Mouse (Mus musculus) induced T-regulatory cell, adult 2 months (primary cell): ENCODE measurements at regions not wholly inside any gene's neighbourhood (a gene's known extent, or its start where the extent isn't known, plus 50 kb on each side); places are given as distances from the start of the nearest gene placed in this dataset.
"Not testable (repeated sequence)": the region's sequence is repeated elsewhere in the genome, so short reads cannot be mapped to it uniquely, and the experiment has no call there.

ENCODE experiments used
- DNase-seq: peaks from one replicate; pipeline ENCODE4 v3.0.0-alpha.2; 2012; ENCODE audit warnings: low read depth

DNA sequence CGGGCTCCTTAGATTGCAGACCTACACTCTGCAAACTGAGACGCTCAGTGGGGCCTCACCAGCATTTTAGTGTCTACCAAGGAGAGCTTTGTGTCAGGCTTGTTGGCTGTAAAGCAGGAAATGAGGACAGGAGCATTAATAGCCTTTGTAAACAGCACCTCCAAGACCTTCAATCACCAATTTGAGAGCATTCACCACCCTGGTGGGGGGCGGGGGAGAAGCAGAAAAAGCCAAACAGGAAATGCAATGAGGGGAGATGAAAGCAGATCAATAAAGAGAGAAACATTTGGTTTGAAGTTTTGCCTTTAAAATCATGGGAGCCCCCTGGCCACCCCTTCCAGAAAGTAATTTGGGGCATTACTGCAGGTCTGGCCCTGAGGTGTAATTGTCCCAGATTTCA lies 497.3 kb upstream of the Sall1 start:
- no peak for DNase-seq

GRCm38 (mm10) chr8:89534605-89535004 lies 490.6 kb upstream of the Sall1 start:
- DNase-seq: no peak

- no peak for DNase-seq
Measured at GRCm38 (mm10) chr8:89525041-89525440, 481.1 kb upstream of the Sall1 start.

GRCm38 (mm10) chr8:89523336-89523735 lies 479.4 kb upstream of the Sall1 start:
- no peak for DNase-seq

DNA sequence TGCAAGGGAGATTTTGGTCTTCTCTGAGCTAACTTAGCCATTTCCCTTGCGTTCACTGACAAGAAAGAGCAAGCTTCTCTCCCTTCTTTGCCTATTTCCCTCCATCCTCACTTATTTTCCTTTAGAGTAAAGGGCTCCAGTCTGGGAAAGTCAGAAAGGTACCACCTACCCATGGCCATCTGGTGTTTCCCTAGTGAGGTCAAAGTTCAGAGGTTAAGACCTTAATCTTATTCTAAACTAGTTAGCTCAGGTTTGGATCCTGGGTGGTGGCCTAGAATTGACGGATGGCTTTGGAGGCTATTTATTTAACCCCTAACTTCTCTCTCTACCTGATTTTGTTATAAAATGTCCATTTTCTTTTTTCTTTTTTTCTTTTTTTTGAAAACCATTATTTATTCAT lies 472.6 kb upstream of the Sall1 start:
- DNase-seq: no peak

- no peak for DNase-seq
Measured at GRCm38 (mm10) chr8:89514270-89514669, 470.3 kb upstream of the Sall1 start.

DNA sequence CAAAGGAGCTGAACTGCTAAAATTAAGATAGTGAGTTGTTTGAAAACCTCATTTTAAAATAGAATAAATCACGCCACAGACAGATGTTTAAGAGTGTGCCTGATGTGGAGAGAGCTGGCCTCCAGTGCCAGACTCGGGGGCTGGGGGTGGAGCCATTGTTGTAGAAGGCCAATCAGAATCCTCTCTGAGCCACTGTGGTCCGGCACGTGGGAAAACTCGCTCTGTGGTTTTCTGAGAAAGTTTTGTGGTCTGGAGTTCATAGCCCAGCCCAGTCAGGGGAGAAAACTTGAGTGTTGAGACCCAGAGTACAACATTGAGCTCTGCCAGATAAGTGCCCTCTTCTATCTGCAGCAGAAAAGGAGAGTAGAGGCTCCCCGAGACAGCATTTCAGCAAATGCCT lies 463.7 kb upstream of the Sall1 start:
- no peak for DNase-seq

DNA sequence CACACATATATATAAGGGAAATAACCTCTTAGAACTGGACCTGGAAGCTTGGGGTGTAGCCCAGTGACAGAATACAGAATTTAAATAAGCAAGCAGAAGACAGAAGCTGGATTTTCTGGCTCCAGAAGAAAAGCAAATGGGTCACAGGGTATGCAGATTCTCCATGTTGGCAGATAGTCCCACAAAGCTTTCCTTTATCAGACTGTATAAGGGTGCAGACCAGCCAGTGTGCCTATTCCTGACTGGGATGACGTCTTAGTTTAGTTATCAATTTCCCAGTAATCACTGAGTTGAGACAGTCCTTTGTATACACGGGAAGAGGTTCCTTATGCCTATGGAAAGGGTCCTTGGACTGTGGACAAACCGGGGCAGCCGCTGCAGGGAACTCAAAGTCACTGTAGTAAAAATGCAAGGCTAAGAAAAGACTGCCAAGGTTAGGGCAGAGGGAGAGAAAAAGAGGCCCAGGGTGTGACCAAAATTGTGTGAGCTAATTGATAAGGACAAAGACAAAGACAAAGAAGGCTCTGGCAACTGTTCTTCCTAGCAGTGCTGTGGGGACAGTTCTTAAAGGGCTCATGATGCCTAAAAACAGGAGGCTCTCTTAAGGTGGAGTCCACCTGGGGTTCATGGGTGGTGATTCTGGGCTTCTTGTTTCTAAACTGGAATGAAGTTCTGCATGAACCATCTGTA lies 459.7 kb upstream of the Sall1 start:
- DNase-seq: no peak

DNA sequence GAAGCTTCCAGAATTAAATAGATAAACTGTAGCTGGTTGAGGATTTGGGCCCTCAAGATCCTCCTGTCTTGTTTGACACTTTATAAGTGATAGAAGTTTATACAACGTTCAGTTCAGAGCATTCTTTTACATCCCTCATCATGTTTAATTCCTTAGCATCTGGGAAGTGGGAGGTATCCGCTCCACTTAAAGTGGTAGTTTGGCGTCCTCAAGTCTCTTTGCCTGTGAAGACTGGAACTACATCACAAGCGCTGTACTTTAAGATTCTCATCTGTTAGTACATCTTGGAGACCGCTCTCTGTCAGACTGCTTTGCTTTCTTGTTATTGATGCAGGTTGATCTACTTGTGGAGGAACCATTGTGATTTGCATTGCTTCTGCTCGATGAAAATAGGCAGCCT lies 459.1 kb upstream of the Sall1 start:
- no peak for DNase-seq

DNA sequence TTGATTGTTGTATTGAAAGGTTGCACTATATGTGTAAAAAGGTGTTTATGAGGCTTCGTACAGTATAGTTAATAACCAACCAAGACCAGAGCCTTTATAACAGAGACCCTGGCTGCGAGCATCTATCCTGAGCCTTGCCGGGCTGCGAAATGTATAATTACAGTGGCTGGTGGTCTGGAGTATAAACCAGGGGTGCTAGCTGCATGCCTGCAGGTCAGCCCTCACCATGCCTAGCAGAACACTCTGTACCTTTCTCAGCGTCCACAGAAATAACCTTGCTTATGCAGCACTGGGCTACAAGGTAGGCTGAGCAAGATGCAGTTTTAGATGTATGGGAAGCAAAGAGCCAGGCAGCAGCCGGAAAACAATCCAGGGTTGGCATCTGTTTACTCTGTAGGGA lies 457.8 kb upstream of the Sall1 start:
- DNase-seq: no peak

DNA sequence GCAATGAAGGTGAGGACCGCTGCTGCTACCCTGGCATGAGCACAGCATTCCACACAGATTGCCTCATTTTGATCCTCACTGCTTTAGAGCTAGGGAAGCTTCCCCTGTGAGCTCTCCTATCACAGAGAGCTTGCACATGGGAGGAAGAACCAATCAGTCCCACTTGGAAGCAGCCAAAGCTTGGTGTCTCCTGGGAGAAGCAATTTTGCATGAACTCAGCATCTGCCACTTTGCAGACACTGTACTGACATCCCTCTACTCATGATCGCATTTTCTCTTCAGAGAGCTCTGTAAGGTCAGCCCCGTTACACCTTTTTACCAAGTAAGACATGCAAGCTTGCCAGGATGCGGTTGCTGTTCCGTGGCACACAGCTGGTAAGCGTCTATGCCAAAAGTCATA lies 455.9 kb upstream of the Sall1 start:
- DNase-seq: no peak

GRCm38 (mm10) chr8:89498088-89498695 lies 454.2 kb upstream of the Sall1 start:
- DNase-seq: no peak

- no peak for DNase-seq
Measured at GRCm38 (mm10) chr8:89492336-89492735, 448.4 kb upstream of the Sall1 start.

DNA sequence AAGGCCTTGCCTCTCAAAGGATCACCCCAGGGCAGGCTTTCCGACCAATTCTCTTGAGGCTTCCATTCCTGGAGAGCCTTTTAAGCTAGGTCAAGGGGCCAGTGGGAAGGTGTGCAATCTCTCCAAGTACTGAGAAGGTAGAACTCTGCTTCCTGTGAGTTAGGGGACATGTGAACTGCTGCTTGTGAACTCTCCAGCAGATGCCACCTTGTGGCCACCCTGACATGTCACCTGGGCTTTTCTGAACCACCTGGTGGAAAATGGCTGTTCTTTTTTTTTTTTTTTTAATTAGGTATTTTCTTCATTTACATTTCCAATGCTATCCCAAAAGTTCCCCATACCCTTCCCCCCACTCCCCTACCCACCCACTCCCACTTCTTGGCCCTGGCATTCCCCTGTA lies 438.5 kb upstream of the Sall1 start:
- not testable (repeated sequence) for DNase-seq

GRCm38 (mm10) chr8:89476930-89477329 lies 433.0 kb upstream of the Sall1 start:
- no peak for DNase-seq

DNA sequence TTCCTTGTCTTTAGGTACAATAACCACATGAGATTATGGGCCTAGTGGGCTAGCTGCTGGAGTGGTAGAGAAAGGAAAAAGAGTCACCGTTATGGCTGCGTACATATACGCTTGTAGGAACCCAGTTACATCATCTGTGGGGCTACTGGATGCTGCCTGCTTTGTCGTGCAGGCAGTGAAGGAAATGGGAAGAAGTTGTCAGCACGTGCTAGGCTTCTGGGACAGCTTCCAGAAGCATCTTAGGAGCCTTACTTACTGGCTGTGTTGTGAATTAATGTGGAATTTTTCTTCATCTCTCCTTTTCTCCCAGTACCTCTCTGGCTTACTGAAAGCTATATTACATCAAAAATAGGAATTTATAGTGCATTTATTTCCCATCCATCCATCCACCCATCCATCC lies 427.2 kb upstream of the Sall1 start:
- no peak for DNase-seq

DNA sequence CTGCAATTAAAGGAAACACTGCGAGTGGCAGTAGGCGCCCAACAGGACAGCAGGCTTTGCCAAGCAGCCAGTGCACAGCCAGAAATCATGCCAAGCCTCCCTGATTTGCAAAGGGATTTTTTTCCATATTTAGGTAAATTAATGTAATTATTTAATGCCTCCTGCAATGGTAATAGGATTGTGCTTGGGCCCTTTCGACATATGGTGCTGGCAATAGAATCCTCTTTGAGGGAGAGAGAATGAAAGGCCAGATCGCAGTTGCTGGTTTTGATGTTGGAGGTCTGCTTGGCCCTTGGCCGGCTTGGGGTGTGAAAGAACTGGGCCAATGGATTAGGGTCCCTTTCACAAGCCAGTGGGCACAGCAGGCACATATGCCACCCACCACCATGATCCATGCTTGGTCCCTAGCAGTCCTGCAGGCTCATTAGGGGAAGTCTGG lies 424.8 kb upstream of the Sall1 start:
- no peak for DNase-seq

DNA sequence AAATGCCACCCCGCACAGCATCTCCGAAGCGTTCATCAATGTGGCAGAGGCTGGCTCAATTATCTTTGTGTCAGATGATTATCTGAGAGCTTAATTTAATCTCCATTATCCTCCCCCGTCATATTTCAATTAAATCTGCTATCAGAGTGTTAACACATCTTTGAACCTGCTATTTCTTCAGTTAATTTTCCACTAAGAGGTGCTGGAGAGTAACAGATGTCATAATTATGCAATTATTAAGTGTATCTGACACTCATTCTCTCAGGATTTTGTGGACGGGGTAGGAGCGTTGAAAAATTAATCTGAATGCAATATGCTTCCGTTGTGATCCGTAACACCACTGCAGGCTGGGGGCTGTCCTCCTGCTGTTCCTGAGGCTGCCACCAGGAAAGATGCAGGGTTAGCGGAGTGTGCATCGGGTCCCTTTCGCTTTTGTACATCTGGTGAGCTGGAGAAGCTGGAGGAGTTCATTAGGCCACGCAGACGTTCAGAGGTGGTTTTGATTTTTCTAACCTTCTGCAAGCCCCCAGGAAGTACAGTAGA lies 421.3 kb upstream of the Sall1 start:
- no peak for DNase-seq

- DNase-seq: no peak
Measured at GRCm38 (mm10) chr8:89456517-89456916, 412.6 kb upstream of the Sall1 start.

GRCm38 (mm10) chr8:89455731-89456130 lies 411.8 kb upstream of the Sall1 start:
- DNase-seq: no peak

GRCm38 (mm10) chr8:89454197-89454596 lies 410.2 kb upstream of the Sall1 start:
- no peak for DNase-seq

DNA sequence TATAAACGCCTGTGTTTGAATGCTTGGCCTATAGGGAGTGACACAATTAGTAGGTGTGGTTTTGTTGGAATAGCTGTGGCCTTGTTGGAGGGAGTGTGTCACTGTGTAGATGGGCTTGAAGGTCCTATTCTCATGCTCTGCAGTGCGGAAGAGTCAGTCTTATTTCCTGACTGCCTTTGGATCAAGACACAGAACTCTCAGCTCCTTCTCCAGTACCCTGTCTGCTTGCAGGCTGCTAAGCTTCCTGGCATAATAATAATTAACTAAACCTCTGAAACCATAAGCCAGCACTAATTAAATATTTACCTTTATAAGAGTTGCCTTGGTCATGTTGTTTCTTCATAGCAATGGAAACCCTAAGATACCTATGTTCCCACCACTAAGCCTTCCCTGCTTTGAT lies 409.8 kb upstream of the Sall1 start:
- DNase-seq: no peak

DNA sequence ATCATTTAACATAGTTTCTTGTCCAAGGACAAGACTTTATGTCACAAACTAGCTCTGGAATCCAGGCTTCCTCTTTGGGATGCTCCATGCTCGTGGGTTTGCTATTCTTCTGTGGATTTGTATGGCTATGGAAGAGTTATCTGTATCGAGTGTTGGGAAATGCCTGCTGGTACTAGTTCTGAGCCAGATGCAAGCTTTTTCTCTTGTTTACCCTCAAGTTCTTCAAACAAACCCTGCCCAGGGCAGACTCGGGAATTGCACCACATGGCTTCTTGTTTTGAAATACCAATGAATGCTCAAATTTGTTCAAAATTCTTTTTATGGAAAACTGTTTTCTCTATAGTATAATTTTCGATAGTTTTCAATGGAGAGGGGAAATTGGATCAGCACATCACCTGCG lies 400.5 kb upstream of the Sall1 start:
- DNase-seq: no peak

DNA sequence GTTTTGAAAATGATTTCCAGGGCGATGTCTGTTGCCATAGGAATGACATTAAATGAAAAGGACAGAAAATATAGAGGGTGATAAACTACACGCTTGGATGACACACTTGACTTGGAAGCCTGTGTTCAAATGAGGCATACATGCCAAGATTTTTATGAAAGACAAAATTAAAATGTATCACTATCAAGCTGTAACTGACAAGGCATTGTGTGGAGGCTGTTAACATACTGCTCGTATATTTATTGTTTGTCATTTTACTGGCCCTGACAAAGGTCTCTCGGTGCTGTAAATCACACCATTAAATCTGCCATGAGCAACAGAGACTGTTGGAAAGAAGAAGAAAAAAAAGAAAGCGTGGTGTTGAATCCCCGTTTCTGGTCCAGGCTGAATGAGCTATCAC lies 395.3 kb upstream of the Sall1 start:
- no peak for DNase-seq
